Mouse (Mus musculus) spleen, postnatal 4 days (tissue): ENCODE measurements around the gene Tcaim.
"Not testable (repeated sequence)": the region's sequence is repeated elsewhere in the genome, so short reads cannot be mapped to it uniquely, and the experiment has no call there.

ENCODE experiments used
- DNase-seq, 2 experiments: peaks; one replicate each; pipeline ENCODE4 v3.0.0; 2022; ENCODE audit warnings: low spot score in 2 of 2

The Tcaim gene

GRCm38 (mm10) chr9:122805053-122805844, at the start of gene Tcaim:
TSS of gene Tcaim (plus strand) at chr9:122805539.
- DNase-seq: peak; percentile 83 to 91

- DNase-seq: no peak
These were observed 47.7 kb upstream of the Tcaim start for GRCm38 (mm10) chr9:122757614-122758013.

GRCm38 (mm10) chr9:122760111-122760510, 45.2 kb upstream of the Tcaim start:
- no peak for DNase-seq

GRCm38 (mm10) chr9:122785231-122785630, 20.1 kb upstream of the Tcaim start:
- no peak for DNase-seq

GRCm38 (mm10) chr9:122786534-122786933, 18.8 kb upstream of the Tcaim start:
- DNase-seq: no peak

GRCm38 (mm10) chr9:122805845-122806341, 554 bp downstream of the Tcaim start:
- no peak for DNase-seq

GRCm38 (mm10) chr9:122807186-122807585, 1.8 kb downstream of the Tcaim start:
- no peak for DNase-seq

GRCm38 (mm10) chr9:122810212-122810611, 4.9 kb downstream of the Tcaim start:
- DNase-seq: no peak

GRCm38 (mm10) chr9:122812386-122812785, 7.0 kb downstream of the Tcaim start:
- no peak for DNase-seq

- DNase-seq: no peak
These were observed 9.4 kb downstream of the Tcaim start for GRCm38 (mm10) chr9:122814775-122815174.

- no peak for DNase-seq
These were observed 10.0 kb downstream of the Tcaim start for GRCm38 (mm10) chr9:122815239-122815851.

- DNase-seq: no peak
These were observed 18.2 kb downstream of the Tcaim start for GRCm38 (mm10) chr9:122823374-122824017.

- no peak for DNase-seq
These were observed 21.4 kb downstream of the Tcaim start for GRCm38 (mm10) chr9:122826743-122827142.

- DNase-seq: no peak
These were observed 24.6 kb downstream of the Tcaim start for GRCm38 (mm10) chr9:122829826-122830380.

GRCm38 (mm10) chr9:122836126-122836525, 30.8 kb downstream of the Tcaim start:
- DNase-seq: no peak

- DNase-seq: no peak
These were observed 31.5 kb downstream of the Tcaim start for GRCm38 (mm10) chr9:122836790-122837189.

GRCm38 (mm10) chr9:122837216-122837615, 31.9 kb downstream of the Tcaim start:
- no peak for DNase-seq

- DNase-seq: peak; percentile 13 to 62
These were observed 32.3 kb downstream of the Tcaim start for GRCm38 (mm10) chr9:122837680-122838079.

- DNase-seq: no peak
These were observed 38.4 kb downstream of the Tcaim start, which contains the start of gene Gm35549 for GRCm38 (mm10) chr9:122843760-122844159. TSS of gene Gm35549 (minus strand) at chr9:122844035.

- DNase-seq: no peak
These were observed 40.3 kb downstream of the Tcaim start for GRCm38 (mm10) chr9:122845621-122846020.

GRCm38 (mm10) chr9:122846156-122846555, 40.8 kb downstream of the Tcaim start:
- DNase-seq: no peak

- not testable (repeated sequence) for DNase-seq
These were observed 42.5 kb downstream of the Tcaim start for GRCm38 (mm10) chr9:122847811-122848311.
